Mouse (Mus musculus): ENCODE results near the gene Wnk3.

DNA sequence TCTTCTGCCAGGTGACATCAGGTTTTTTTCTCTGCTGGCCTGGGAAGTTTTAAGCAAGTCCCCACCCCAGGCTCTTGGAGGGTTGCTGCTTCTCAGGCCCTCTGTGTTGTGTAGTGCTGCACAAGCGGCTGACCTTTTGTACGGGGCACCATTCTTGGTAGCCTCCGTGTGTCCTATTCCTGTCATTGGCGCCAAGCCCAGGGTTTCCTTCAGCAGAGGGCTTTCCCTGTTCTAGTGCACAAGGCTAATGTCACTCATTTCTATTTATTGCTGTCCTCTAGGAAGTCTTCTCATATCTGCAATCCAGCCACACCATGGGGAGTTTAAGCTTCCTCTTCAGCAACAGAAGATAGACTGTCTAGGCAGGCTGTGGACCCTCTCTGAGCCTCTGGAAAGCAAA is 139.9 kb downstream of the Wnk3 start:
- TF ChIP-seq CTCF (IDR thresholded peaks at IDR 0.05; ENCODE audit: low read depth) (no peak), EP300 (optimal IDR thresholded peaks at IDR 0.05) (no peak)

Measured in stomach, postnatal 0 days (tissue).